Mouse (Mus musculus) urinary bladder, adult 18-20 months (tissue): ENCODE measurements around the gene Fsip1.

Experiments
- DNase-seq, 2 experiments: peaks; one replicate each; pipeline ENCODE4 v3.0.0; 2022; ENCODE audit warnings: low spot score in 2 of 2, mixed read lengths in 2 of 2

Gene Fsip1

DNA sequence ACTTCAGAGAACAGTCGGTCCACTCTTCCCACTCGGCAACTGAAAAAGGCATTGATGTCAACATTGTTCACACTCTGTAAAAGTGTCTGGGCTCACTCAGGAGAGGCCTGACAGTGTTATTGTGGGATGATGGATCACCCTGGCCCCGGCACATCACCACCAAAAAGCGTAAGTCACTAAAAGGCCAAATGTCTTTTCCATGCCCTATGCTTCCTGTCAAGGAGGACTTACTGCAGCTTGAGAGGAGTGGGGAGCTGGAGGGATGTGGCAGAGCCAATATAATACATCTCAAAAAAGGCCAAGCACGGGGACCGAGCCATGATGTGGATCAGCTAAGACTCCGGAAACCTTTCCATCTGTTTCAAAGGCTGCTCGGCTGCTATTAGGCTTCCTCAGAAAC, 2.2 kb downstream of the Fsip1 start:
- no peak for DNase-seq

- no peak for DNase-seq
Measured at GRCm38 (mm10) chr2:118248966-118249365, 7.8 kb downstream of the Fsip1 start.

DNA sequence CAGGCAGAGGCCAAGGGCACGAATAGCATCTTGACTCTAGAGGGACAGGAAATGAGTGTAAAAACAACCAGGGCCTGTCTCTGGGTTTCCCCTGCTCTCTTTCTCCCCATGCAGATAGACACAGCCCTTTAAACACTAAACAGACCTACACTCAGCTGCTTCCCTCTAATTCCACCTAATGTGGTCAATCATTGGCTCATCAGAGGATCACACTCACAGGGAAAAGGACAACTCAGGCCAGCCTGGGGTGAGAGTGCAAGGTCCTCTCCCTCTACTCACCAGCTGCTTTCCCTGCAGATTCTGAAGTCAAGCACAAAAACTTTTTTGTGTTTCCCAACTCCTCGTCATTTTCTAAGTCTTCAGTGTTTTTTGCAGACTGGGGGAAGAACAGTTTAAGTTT, 8.8 kb downstream of the Fsip1 start:
- DNase-seq = no peak

GRCm38 (mm10) chr2:118245914-118246313, 10.9 kb downstream of the Fsip1 start:
- DNase-seq = peak; percentile 37 to 41

DNA sequence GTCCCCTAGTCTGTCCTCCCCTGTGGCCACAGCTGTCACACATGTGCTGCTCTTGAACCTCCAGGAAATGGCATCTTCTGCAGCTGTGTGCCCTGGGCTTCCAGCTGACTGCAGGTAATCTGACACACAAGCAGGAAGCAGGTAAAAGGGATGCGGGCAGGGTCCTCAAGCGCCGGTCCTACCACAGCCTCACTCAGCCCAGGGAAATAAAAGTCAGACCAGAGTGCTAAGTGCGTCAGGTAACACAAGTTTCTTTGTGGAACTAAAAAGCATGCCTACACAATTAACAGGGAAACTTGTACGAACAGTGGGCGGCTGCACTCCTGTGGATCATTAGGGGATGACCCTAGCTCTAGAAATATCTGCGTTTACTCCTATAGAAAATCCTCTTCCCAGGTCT, 20.6 kb downstream of the Fsip1 start:
- no peak for DNase-seq

GRCm38 (mm10) chr2:118235614-118236013, 21.2 kb downstream of the Fsip1 start:
- DNase-seq = no peak

DNA sequence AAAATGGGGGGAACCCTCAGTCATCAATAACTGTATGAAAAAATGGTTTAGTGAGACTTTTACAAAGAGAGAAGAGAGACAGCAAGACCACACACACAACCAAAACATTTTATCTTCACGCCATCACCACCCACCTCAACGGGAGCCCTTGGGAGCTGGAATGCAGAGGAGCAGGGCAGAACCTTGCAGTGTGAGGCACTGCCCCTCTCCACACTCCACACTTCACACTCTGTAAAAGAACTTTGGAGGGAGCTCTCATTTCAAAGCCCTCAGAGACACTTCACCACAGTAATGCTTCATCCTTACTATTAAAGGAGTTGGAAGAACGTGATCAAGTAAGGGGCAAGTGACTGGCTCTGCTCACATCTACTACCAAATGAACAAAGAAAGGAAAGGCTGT, 26.2 kb downstream of the Fsip1 start:
- no peak for DNase-seq

- no peak for DNase-seq
Measured at GRCm38 (mm10) chr2:118228486-118229079, 28.2 kb downstream of the Fsip1 start.

- DNase-seq = no peak
Measured at GRCm38 (mm10) chr2:118225316-118226041, 31.3 kb downstream of the Fsip1 start.

DNA sequence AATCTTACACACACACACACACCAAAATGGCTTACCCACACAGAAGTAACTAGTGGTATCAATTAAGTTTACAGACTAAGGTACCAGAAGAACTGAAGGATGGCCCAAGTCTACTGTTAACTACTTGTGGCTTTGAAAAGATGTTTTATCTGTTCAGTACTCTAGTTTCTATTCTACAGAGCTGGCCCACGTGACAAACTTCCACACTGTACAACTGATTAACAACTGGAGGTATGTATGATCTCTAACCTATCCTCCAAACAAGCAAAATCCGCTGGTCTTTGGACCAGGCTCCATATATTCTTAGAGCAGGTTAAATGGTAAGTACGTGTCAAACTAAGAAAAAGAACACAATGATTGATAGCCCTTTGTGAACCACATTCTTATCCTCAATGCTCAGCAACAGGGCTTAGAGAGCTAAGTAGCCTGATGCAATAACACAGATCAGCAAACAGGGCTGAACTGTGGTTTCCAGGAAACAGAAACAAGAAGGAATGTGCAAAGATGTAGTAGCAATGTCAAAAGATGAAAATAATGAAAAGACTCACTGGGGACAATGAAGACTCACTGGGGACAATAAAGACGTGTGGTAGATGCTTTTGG, 38.7 kb downstream of the Fsip1 start:
- DNase-seq = no peak

DNA sequence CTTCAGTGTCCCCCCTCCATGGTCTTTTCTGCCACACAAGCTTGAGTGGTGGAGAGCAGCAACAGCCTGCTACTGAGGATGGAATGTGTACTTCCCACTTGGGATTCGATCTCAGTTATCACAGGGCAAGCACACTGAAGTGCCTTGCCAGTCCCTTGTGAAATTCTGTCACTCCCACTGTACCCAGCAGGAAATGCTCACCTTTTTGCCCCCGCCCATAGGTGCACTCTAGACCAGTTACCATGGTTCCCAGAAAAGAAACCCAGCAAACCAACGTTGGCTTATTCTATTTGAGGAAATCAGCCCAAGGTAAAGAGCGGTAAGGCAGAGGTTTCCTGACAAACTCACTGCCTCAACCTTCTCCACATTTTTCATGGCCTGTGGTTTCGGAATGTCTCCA, 47.1 kb downstream of the Fsip1 start:
- no peak for DNase-seq

GRCm38 (mm10) chr2:118208651-118209050, 48.1 kb downstream of the Fsip1 start:
- DNase-seq = no peak

GRCm38 (mm10) chr2:118205991-118206585, 50.7 kb downstream of the Fsip1 start:
- DNase-seq = no peak

DNA sequence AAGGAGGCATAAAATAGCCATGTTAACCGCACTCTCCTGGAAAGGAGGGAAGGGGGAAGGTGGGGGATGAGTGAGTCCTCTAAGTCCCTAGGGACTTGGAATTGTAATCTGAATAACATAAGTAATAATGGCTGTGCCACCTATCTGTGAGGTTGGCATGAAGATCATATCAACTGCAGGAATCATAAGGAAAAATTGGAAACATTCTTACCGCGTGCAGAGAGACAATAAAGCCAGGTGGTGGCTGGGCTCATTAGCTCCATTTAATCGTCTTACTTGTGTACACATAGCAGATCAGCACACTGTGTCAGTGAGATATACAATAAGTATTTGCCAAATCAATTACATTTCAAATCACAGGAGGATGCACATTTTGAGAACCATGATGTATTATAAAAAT, 52.1 kb downstream of the Fsip1 start:
- DNase-seq = no peak

DNA sequence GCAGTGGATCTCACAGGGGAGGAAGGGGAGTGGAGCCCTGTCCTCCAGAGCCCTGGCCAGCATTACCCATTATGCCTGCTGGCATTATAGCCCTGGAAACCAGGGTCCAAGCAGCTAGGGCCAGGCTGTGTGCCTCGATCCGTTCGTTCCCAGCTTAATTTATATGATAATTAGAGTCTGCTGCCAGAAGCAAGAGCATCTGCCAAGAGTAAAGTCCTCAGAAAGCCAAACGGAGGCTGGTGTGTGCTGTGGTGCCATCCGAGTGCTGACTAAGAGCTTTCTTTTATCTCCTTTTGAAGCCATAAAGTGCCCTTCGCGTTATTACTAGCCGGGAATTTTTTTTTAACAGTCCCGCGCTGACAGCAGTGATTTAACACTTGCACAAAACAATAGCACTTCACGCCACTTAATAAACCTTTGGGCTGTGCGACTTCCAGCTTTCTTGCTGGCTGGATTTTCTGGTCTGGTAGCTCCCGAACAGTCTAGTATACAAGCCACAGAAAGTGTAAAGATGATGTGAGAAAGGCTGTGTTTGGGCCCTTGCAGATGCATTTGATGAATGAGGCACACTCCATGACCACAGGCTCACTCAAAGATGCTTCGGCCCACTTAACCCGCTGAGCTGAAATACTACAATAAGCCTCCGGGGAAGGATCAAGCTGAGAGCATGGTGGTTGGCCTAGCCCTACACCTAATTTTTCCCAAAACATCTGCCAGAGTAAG, 52.9 kb downstream of the Fsip1 start:
- no peak for DNase-seq

DNA sequence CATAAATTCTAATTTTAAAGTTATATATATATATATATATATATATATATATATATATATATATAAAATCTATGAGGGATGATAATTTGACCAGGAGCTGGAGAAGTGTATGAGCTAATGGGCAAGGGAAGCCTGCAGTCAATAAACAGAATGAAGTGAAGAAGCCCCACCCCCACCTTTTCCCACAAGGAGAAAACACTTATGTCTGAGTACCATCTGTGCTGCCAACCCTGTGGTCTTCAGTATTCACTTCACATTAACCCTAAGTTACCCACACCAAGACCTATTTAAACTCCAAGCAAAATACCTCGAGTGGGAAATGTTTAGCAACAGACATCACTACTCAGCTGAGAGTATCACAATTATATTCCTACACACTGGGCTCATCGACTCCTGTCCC, 53.8 kb downstream of the Fsip1 start:
- DNase-seq = no peak

DNA sequence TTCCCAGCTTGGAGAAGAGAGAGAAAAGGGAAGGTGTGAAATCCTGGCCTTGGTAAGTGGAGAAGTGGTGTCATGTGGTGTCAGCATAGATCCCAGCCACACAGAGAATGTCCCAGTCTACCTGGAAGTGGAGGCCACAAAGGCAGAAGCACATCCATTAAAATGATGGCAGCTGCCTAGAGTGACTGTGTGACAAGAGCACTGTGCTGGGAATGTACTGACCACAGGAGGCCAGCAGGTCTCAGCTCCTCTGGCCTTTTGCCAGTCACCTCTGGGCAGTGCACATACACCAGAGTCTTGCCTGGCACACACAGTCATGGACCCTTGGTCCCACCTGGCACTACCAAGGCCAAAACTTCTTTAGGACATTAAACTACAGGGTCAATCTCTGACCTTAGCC, 54.8 kb downstream of the Fsip1 start:
- no peak for DNase-seq

DNA sequence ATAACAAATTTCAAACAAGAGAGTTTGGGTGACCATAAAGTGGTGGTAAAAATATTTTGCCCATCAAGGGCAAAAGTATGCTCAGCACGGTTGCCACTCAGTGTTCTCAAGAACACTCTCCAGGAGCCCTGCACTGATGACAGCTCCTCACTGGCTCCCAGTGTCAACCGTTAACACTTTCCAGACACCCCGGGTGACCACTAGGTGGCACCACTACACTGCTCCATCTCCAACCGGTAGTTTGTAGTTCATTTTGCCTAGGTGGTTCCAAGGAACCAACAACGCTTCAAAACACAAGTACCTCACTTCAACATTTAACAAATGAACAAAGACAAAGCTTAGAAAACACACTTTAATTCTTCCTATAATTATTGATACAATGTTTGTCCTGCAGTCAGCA, 56.9 kb downstream of the Fsip1 start:
- DNase-seq = peak; percentile 47 to 56

- DNase-seq = no peak
Measured at GRCm38 (mm10) chr2:118196966-118197365, 59.8 kb downstream of the Fsip1 start.

DNA sequence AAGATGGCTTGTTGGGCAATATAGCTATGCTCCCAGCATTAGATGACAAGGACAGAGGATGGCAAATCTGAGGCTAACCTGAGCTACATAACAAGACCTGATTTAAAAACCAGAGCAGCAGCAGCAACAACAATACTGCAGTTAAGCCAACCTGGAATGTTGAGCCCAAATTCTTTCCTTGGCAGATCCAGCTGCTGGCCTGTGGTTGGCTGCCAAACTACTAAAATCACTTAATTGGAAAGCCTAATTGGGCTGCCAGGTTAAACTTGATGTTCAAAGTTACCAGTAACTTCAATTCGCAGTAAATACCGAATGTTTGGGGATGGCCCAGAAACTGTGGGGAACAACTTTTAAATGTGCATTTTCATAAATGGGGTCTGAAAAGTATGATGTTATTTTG, 74.6 kb downstream of the Fsip1 start:
- DNase-seq = no peak

- no peak for DNase-seq
Measured at GRCm38 (mm10) chr2:118179873-118180585, 76.7 kb downstream of the Fsip1 start.

GRCm38 (mm10) chr2:118179472-118179871, 77.3 kb downstream of the Fsip1 start:
- no peak for DNase-seq
